Mouse (Mus musculus): Measurements from ENCODE around the gene Pigv. TPM values are rescaled to one million over a fixed set of nuclear protein-coding genes. Genes with fewer than 3 reads are reported as not detected.
A peak's percentile ranks its signal among the peaks of the same experiment; 100 is the strongest.

The Pigv gene
- polyA plus RNA-seq (2016; fragmentation: Nextera tagmentation; extraction: Ambion mirVana) = 14.5 and 16.8 TPM in 2 replicates

DNA sequence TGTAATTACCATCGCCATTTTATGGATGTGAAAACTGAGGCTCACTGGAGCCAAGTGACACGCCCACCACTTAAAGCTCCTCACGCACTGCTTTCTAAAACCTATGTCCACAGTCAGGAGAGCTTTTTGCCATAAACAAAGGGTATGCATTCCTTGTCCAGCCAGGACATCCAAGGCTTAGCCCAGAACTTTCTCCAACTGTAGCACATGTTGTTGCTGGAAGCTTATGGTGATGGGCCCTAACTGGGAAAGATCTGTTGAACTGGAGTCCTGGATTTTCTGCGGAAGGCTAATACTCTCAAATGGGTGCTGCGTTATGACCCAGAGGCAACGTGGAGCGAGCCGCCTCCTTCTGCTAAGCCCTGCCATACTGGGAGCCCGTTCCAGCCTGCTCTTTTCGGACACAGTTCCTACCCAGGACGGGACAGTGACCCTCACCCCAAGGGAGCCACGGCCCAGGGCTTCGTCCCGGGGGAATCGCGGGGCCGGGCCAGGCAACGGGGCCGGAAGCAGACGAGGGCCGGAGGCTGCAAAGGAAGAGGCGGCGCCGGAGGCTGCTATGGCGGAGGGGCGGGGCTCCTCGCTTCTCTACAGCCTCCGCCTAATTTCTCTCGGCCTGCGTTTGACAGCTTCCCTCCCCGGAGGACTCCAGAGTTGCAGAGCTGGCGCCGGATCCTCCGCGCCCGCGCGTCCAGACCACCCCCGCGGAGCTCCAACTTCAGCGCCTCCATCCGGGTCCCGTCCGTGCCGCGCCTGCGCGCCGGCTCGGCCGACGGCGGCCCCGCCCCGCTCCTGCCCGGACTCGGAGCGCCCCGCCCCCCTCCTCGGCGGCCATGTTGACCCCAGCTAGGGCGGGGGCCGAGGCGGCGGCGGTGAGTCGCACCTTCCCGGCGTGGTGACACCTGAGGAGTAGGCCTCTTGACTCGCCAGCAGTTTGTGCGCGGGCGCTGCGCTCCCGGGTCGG lies at the start of gene Pigv:
TSS of gene Pigv (minus strand) at position 767 of the 964 bp plus-strand sequence.
- Histone ChIP-seq H3K27me3 (ENCODE audit: insufficient read depth, poor library complexity, severe bottlenecking) (no peaks in the 10 kb centered on the region), H3K9me3 (no peaks in the 10 kb centered on the region), H3K4me3 (peak within 1 kb of the TSS; percentile 76), H3K4me1 (replicated peaks) (peaks cover 76% of the 10 kb centered on the region), H3K27ac (peak within 1 kb of the TSS; percentile 97), H3K36me3 (peaks cover 16% of the 10 kb centered on the region)
- under 1% methylated on average over 76 of the region's 76 CpGs for WGBS
- peak; percentile 94 for DNase-seq (ENCODE audit: low spot score)

DNA sequence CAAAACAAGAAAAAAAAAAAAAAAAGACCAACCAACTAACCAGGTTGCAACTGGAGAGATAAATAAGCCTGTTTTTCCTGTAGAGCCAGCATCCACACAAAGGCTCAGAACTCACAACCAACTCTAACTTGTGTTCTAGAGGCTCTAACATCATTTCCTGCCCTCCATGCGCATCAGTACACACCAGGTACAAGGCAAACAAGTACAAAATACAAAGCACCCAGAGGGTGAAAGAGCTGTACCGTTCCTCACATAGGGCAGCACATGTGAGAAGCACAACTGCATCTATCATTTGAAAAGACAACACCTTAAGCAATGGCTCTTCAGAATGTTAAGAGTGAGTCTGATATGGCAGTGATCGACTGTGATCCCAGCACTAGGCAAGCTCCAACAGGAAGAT lies 47.3 kb upstream of the Pigv start:
- H3K36me3 ChIP-seq = peaks cover 100% of the 10 kb centered on the region
- no peak overlapping the region for H3K27ac ChIP-seq
- no peaks in the 10 kb centered on the region for H3K9me3 ChIP-seq
- no peaks in the 10 kb centered on the region for H3K27me3 ChIP-seq (ENCODE audit: insufficient read depth, poor library complexity, severe bottlenecking)
- WGBS = 94% methylated on average over 3 of the region's 3 CpGs
- no peak overlapping the region for H3K4me3 ChIP-seq
- H3K4me1 ChIP-seq (replicated peaks) = no peaks in the 10 kb centered on the region
- DNase-seq (ENCODE audit: low spot score) = no peak

DNA sequence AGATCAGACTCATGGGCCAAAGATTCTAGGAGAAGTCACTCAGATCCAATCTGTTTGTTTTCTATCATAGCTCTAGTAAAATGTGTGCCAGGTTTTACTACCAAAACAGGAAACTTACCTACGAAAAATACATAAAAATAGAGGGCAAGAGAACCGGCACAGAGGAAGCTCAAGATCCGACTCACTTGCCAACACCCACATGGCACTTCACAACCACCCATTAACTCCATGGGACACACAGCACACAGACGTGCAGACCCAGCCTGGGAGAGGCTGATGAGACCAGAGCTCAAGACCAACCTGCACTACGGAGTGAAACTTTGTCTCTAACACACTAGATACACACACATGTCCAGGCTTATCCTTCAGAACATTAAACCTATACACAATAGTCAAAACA lies 40.3 kb upstream of the Pigv start:
- WGBS = 91% methylated on average over 5 of the region's 5 CpGs
- no peaks in the 10 kb centered on the region for H3K9me3 ChIP-seq
- DNase-seq (ENCODE audit: low spot score) = no peak
- H3K27ac ChIP-seq = no peak overlapping the region
- H3K4me1 ChIP-seq (replicated peaks) = peaks cover 33% of the 10 kb centered on the region
- no peak overlapping the region for H3K4me3 ChIP-seq
- peaks cover 90% of the 10 kb centered on the region for H3K36me3 ChIP-seq
- H3K27me3 ChIP-seq (ENCODE audit: insufficient read depth, poor library complexity, severe bottlenecking) = no peaks in the 10 kb centered on the region

DNA sequence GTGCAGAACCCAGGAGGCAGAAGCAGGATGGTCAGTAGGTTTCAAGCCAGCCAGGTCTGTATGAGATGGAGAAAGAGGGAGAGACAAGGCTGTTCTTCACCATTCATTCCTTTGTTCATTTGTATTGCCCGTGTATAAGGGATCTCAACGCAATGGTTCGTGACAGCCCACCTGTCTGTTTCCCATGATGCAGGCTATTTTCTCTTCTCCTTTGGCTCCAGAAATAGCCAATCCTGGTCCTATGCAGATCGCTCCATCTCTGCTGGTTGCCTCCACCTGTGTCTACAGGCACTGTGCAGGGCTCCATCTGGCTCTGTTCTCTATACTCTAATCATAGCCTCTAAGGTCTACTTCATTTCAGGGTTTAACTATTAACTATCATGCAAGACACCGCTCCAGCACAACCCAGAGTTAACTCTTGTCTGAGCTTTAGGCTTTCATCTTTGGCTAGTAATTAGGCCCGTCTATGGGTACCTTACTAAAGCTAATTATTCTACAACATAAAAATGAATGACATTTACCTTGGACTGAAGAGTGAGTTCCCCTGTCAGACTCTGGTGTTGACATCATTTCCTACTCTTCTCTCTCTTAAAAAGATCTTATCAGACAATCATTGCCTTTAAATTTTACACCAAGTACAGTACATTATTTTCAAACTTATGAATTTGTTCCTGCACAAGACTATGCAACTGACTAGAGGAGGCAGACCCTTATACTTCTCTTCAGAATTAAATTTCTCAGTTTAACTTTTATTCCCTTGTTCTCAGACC lies 39.0 kb upstream of the Pigv start:
- 91% methylated on average over 6 of the region's 6 CpGs for WGBS
- H3K36me3 ChIP-seq = peaks cover 90% of the 10 kb centered on the region
- no peak for DNase-seq (ENCODE audit: low spot score)
- H3K9me3 ChIP-seq = no peaks in the 10 kb centered on the region
- H3K4me3 ChIP-seq = no peak overlapping the region
- H3K27me3 ChIP-seq (ENCODE audit: insufficient read depth, poor library complexity, severe bottlenecking) = no peaks in the 10 kb centered on the region
- peaks cover 43% of the 10 kb centered on the region for H3K4me1 ChIP-seq (replicated peaks)
- no peak overlapping the region for H3K27ac ChIP-seq

DNA sequence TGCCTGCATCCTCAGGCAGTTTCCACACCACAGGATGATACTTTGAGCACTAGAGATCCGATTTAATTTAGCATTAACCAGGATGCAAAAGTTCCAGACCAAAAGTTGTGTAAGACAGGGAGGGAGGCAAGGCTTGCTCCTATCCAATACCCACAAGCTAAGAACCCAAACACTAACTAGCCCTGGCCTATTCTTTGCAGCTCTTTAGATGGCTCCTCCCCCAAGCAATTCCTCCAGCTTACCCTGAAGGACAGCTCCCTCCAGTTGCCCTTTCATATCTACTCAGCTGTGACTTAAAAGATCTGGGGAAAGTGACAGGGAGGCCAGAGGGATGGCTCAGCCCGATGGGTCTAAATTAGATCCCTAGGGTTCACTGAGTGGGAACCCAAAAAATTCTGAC lies 36.9 kb upstream of the Pigv start:
- Histone ChIP-seq H3K27ac (no peak overlapping the region), H3K27me3 (ENCODE audit: insufficient read depth, poor library complexity, severe bottlenecking) (no peaks in the 10 kb centered on the region), H3K4me1 (replicated peaks) (peaks cover 46% of the 10 kb centered on the region), H3K4me3 (no peak overlapping the region), H3K9me3 (no peaks in the 10 kb centered on the region), H3K36me3 (peaks cover 90% of the 10 kb centered on the region)
- WGBS = 33% methylated on average over 2 of the region's 2 CpGs
- no peak for DNase-seq (ENCODE audit: low spot score)

DNA sequence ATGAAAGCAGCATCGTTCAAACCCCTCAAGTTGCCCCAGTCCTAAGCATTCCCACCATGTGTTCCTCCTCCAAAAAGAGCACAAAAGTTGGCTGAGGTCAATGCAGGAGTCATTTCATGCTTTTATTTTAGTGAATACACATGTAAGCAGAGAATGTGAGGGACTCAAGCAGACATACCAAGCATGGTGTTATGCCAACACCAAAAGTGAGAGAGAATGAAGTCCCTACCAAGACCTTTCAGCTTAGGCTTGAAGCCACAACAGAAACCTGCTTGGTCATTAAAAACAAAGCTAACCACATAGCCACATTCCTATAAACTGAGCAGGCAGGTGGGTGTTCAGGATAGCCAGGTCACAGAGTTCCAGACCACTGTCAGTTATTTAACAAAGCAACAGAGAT lies 35.0 kb upstream of the Pigv start:
- 63% methylated on average over 1 of the region's 1 CpGs for WGBS
- peaks cover 90% of the 10 kb centered on the region for H3K36me3 ChIP-seq

DNA sequence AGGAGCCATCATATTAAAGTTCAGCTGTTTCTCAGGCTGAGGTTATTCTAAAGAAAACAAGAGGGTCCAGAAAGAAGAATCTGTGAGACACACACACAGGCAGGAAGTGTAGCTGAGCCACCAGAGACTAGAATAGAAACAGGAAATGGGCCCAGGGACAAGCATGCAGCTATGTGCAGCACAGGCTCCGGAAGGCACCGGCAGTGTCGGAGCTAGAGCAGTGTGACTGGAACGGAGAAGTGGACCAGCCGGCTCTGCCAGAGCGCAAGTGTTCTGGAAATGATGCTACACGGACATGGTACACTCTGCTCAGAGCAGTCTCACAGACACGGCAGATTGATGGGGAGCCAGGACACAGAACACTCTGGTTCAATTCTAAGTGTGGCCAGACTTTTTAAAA lies 34.5 kb upstream of the Pigv start:
- H3K27ac ChIP-seq = no peak overlapping the region
- H3K4me3 ChIP-seq = no peak overlapping the region
- WGBS = 73% methylated on average over 8 of the region's 8 CpGs
- no peak for DNase-seq (ENCODE audit: low spot score)
- no peaks in the 10 kb centered on the region for H3K27me3 ChIP-seq (ENCODE audit: insufficient read depth, poor library complexity, severe bottlenecking)
- no peaks in the 10 kb centered on the region for H3K9me3 ChIP-seq
- H3K4me1 ChIP-seq (replicated peaks) = peaks cover 46% of the 10 kb centered on the region
- peaks cover 90% of the 10 kb centered on the region for H3K36me3 ChIP-seq

More for the DNA sequence above, 35.0 kb upstream of the Pigv start:
- no peak overlapping the region for H3K4me3 ChIP-seq
- H3K27me3 ChIP-seq (ENCODE audit: insufficient read depth, poor library complexity, severe bottlenecking) = no peaks in the 10 kb centered on the region
- no peaks in the 10 kb centered on the region for H3K9me3 ChIP-seq
- no peak overlapping the region for H3K27ac ChIP-seq
- H3K4me1 ChIP-seq (replicated peaks) = peaks cover 46% of the 10 kb centered on the region
- no peak for DNase-seq (ENCODE audit: low spot score)

DNA sequence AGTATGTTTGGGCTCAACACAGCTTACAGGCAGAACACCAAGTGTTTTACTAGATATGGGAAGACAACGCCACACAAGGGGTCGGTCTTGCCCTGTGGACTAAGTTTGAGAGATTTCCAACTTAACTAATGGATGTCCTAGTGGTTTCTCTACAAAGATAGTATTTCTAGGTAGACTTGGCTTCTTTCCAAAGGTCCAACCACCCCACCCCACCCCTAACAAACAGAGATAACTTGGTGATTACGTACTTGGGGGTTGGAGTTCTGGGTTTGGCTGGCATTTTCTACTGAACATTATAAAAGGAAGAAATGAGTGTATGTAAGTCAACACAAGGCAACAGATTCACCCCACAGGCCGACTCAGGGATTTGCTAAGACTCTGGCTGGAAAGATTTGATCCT lies 32.6 kb upstream of the Pigv start:
- peaks cover 90% of the 10 kb centered on the region for H3K36me3 ChIP-seq
- H3K27me3 ChIP-seq (ENCODE audit: insufficient read depth, poor library complexity, severe bottlenecking) = no peaks in the 10 kb centered on the region
- no peak overlapping the region for H3K4me3 ChIP-seq
- 97% methylated on average over 4 of the region's 4 CpGs for WGBS
- no peak overlapping the region for H3K27ac ChIP-seq
- no peaks in the 10 kb centered on the region for H3K9me3 ChIP-seq
- peaks cover 34% of the 10 kb centered on the region for H3K4me1 ChIP-seq (replicated peaks)
- no peak for DNase-seq (ENCODE audit: low spot score)

DNA sequence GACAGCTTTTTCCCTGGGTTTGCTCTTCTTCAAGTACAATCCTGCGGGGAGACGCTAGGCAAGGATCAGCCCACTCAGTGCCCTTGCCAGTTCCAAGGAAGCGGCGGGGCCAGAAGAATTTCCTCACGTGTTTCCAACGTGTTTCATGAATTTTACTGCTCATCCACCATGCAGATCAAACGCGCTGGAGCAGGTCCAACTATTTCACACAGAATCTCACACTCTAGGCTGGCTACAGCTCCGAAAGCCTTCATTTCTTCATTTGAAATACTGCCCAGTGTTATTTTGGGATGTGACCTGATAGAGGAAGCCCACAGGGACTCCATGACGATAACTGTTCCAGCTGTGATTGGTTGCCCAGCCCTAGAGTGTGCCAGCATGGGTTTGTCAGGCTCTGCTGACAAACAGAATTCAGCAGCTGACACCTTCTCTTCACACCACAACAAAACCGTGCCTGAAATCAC lies 28.5 kb upstream of the Pigv start:
- no peaks in the 10 kb centered on the region for H3K27me3 ChIP-seq (ENCODE audit: insufficient read depth, poor library complexity, severe bottlenecking)
- H3K27ac ChIP-seq = no peak overlapping the region
- no peak for DNase-seq (ENCODE audit: low spot score)
- peaks cover 99% of the 10 kb centered on the region for H3K36me3 ChIP-seq
- H3K4me3 ChIP-seq = no peak overlapping the region
- no peaks in the 10 kb centered on the region for H3K4me1 ChIP-seq (replicated peaks)
- 91% methylated on average over 11 of the region's 11 CpGs for WGBS
- no peaks in the 10 kb centered on the region for H3K9me3 ChIP-seq

DNA sequence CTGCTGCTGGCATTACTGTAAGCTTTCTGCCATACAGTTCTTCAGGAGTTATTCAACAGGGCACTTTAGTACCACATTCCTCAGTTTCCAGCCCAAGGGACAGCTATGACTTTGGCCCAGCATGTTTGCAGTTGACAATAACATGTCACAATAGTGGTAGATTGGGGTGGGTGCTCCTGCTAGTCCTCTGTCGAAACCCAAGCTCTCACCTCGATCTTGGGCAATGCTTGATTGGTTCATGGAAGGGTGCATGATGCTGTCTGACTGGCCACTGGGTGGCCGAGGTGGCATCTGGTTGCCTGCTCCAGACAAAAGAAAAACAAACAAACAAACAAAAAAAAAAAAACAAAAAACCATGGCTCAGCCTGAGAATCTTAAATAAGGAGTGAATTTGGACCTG lies 22.9 kb upstream of the Pigv start:
- Histone ChIP-seq H3K27me3 (ENCODE audit: insufficient read depth, poor library complexity, severe bottlenecking) (no peaks in the 10 kb centered on the region), H3K4me1 (replicated peaks) (no peaks in the 10 kb centered on the region), H3K9me3 (no peaks in the 10 kb centered on the region), H3K4me3 (no peak overlapping the region), H3K36me3 (peaks cover 99% of the 10 kb centered on the region), H3K27ac (no peak overlapping the region)
- 89% methylated on average over 3 of the region's 3 CpGs for WGBS
- no peak for DNase-seq (ENCODE audit: low spot score)

DNA sequence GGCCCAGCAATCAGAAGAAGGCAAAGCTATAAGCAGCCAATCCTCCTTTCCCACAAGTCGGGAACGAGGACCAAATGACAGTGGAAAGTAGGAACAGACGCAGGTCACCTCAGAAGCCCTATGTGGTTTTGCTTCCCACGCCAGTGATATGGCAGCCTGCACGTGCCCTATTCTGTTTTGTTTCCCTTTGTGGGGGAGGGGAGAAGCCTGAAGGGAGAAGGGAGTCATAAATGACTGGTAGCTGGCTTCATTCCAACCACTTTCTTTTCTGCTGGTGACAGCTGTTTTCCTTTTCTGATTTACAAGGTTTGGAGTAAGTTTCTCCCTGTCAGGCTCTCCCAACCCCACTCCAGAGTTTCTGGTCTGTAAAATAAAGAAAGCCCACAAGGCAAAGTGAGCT lies 17.8 kb upstream of the Pigv start:
- WGBS = 88% methylated on average over 5 of the region's 5 CpGs

DNA sequence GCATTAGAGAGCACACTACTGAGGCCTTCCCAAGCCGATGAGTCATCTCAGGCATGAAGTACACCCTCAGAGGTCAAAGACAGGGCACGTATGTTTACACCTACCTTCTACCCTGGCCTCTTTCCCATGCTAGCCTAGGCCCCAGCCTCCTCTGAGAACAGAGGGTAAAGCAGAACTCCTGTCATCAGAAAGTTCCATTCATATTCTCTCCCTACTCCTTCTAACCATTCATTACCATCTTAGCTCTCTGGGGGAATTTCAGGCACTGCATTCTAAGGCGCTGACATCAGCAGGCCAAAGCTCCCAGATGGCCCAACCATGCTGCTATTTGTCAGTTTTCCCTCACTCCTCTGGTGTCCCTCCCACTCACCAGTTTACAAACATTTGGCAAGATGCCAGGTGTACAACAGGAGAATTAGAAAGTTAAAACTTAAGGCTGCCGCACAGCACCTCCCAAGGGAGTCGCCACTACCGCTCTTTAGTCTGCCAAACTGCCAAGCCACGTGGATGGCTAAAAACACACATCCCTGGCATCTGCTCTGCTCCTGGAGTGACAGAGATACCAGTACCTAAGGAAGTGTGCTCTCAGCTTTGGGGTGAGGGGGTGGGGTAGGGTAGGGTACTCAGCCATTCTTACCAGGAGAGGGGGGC lies 16.1 kb upstream of the Pigv start:
- Histone ChIP-seq H3K4me3 (no peak overlapping the region), H3K27ac (no peak overlapping the region), H3K27me3 (ENCODE audit: insufficient read depth, poor library complexity, severe bottlenecking) (no peaks in the 10 kb centered on the region), H3K4me1 (replicated peaks) (no peaks in the 10 kb centered on the region), H3K9me3 (no peaks in the 10 kb centered on the region), H3K36me3 (peaks cover 100% of the 10 kb centered on the region)
- 93% methylated on average over 7 of the region's 7 CpGs for WGBS
- DNase-seq (ENCODE audit: low spot score) = no peak

More for the DNA sequence above, 17.8 kb upstream of the Pigv start:
- H3K36me3 ChIP-seq = peaks cover 100% of the 10 kb centered on the region
- no peaks in the 10 kb centered on the region for H3K27me3 ChIP-seq (ENCODE audit: insufficient read depth, poor library complexity, severe bottlenecking)
- H3K4me3 ChIP-seq = no peak overlapping the region
- DNase-seq (ENCODE audit: low spot score) = no peak
- no peak overlapping the region for H3K27ac ChIP-seq
- no peaks in the 10 kb centered on the region for H3K4me1 ChIP-seq (replicated peaks)
- H3K9me3 ChIP-seq = no peaks in the 10 kb centered on the region
